Mouse (Mus musculus): Measurements from ENCODE around the gene Tha1. TPM values are rescaled to one million over a fixed set of nuclear protein-coding genes. Genes with fewer than 3 reads are reported as not detected.

Gene Tha1
- polyA plus RNA-seq (2014; fragmentation: Nextera tagmentation; extraction: Ambion mirVana), result 2.5 and 2.6 TPM in 2 replicates

DNA sequence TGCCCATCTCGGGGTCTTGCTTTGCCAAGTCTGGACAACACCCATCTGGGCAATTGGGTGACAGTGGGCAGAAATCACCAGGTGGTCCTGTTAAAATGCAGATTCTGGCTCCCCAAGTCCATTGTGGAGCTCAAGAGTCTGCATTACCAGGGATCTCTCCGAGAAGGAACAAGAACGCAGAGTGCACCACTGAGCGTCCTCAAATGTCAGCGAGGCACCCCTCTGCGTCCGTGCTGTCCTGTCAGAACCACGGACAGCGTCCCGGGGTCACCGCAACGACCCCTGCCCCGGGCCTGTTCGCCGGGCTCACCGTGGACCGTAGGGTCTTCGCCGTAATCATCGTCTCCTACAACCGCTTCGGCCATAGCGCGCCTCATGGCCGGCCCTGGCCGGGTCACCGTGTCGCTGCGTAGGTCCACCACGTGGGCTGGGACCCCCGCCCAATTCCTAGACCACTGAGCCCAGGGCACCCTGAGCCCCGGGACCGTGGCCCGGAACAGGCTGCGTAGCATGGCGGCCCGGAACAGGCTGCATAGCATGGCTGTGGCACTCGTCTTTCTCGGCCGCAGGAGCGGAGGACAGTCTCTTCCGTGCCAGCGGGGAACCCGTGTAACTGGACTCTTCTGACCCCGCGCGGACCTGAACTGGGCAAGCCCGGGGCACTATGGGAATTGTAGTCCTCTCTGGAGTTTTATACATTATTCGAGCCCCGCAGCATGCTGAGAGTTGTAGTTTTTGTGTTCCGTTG, at the start of gene Tha1:
Gene Tha1 (minus strand): TSS at position 621 of the 748 bp plus-strand sequence.
- WGBS, result 2% methylated on average over 51 of the region's 51 CpGs
- peak within 1 kb of the TSS; percentile 68 for H3K4me3 ChIP-seq (replicated peaks; ENCODE audit: low read length)
- peak; percentile 72 for ATAC-seq (ENCODE audit: low FRiP score)

DNA sequence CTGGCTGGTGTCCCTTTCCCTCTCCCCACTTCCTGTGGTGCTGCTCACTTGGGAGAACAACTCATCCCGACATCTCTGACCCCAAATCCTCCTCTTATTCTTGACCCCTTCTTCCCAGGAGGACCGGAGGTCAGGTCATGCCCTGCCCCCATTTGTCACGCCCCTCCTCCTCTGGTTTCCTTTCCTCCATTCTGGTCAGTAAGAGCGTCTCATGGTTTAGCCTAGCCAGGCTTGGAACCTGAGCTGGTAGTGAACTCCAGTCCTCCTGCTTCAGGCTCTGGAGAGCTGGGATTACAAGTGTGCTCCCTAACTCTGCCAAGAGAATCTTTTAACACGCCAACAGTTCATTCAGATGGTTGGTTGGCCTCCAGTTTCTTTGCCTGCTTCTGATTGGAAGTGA, 45.9 kb upstream of the Tha1 start:
- Histone ChIP-seq H3K27ac (no peak overlapping the region), H3K4me3 (replicated peaks; ENCODE audit: low read length) (no peak overlapping the region), H3K4me1 (replicated peaks; ENCODE audit: control insufficient read depth, insufficient read depth, low read length) (0 out of 2 replicates have a peak, but pooled peaks cover 3% of the 10 kb centered on the region), H3K27me3 (ENCODE audit: control insufficient read depth, insufficient read depth, low read length) (no peaks in the 10 kb centered on the region), H3K9me3 (ENCODE audit: control insufficient read depth, low read length) (no peaks in the 10 kb centered on the region), H3K36me3 (replicated peaks; ENCODE audit: control insufficient read depth, insufficient read depth) (no peaks in the 10 kb centered on the region), H3K9ac (no peak overlapping the region), H3K4me2 (replicated peaks) (no peak overlapping the region)
- WGBS, result 12% methylated on average over 5 of the region's 5 CpGs
- no peak for DNase-seq (ENCODE audit: low spot score)
- no peak for ATAC-seq (ENCODE audit: low FRiP score)

More for the DNA sequence above, at the start of gene Tha1:
- H3K4me2 ChIP-seq (replicated peaks), result peak within 1 kb of the TSS; percentile 96
- H3K4me1 ChIP-seq (replicated peaks; ENCODE audit: control insufficient read depth, insufficient read depth, low read length), result peaks cover 14% of the 10 kb centered on the region
- no peaks in the 10 kb centered on the region for H3K36me3 ChIP-seq (replicated peaks; ENCODE audit: control insufficient read depth, insufficient read depth)
- H3K27me3 ChIP-seq (ENCODE audit: control insufficient read depth, insufficient read depth, low read length), result no peaks in the 10 kb centered on the region
- peak; percentile 76 for DNase-seq (ENCODE audit: low spot score)
- no peaks in the 10 kb centered on the region for H3K9me3 ChIP-seq (ENCODE audit: control insufficient read depth, low read length)
- peak within 1 kb of the TSS; percentile 69 for H3K9ac ChIP-seq
- H3K27ac ChIP-seq, result no peak within 1 kb of the TSS

DNA sequence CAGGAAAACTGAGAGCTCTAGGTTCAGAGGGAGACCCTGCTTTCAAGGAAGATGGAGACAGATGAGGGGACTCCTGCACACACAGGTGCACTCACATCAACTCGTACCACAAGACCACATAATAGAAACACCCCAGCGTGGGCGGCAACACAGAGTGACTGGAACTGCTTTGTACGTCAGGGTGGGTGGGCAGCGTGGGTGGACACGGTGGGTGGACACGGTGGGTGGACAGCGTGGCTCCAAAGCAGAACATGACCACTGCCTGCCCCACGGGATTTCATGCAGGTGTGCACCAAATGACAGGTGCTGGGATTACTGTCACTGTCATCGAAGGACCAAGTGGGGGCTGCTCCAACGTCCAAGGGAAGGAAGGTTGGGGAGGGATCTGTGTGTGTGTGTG, 45.3 kb upstream of the Tha1 start:
- no peak overlapping the region for H3K27ac ChIP-seq
- no peak overlapping the region for H3K9ac ChIP-seq
- no peaks in the 10 kb centered on the region for H3K36me3 ChIP-seq (replicated peaks; ENCODE audit: control insufficient read depth, insufficient read depth)
- H3K4me3 ChIP-seq (replicated peaks; ENCODE audit: low read length), result no peak overlapping the region
- H3K4me2 ChIP-seq (replicated peaks), result no peak overlapping the region
- no peaks in the 10 kb centered on the region for H3K9me3 ChIP-seq (ENCODE audit: control insufficient read depth, low read length)
- DNase-seq (ENCODE audit: low spot score) (no peak), ATAC-seq (ENCODE audit: low FRiP score) (no peak)
- 67% methylated on average over 11 of the region's 11 CpGs for WGBS
- H3K4me1 ChIP-seq (replicated peaks; ENCODE audit: control insufficient read depth, insufficient read depth, low read length), result 0 out of 2 replicates have a peak, but pooled peaks cover 3% of the 10 kb centered on the region
- no peaks in the 10 kb centered on the region for H3K27me3 ChIP-seq (ENCODE audit: control insufficient read depth, insufficient read depth, low read length)

DNA sequence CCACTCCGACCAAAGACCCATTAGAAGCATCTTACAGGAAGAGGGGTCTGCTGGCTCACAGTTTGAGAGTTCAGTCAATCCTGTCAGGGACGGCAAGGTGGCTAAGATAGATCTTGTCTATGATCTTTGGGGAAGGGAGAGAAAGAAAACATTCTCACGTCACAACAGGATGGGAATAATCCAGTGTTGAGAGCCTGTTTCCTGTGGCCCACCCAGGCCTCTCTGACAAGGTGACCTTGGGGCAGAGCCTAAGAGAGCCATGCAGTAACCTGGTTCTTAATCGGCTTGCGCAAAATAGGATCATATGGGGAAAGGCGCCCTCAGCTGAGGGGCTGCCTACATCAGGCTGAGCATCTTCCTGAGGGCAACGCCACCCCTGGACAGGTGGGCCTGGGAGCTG, 42.6 kb upstream of the Tha1 start:
- Histone ChIP-seq H3K4me3 (replicated peaks; ENCODE audit: low read length) (no peak overlapping the region), H3K27ac (no peak overlapping the region), H3K36me3 (replicated peaks; ENCODE audit: control insufficient read depth, insufficient read depth) (no peaks in the 10 kb centered on the region), H3K4me1 (replicated peaks; ENCODE audit: control insufficient read depth, insufficient read depth, low read length) (0 out of 2 replicates have a peak, but pooled peaks cover 3% of the 10 kb centered on the region), H3K4me2 (replicated peaks) (no peak overlapping the region), H3K9me3 (ENCODE audit: control insufficient read depth, low read length) (no peaks in the 10 kb centered on the region), H3K27me3 (ENCODE audit: control insufficient read depth, insufficient read depth, low read length) (no peaks in the 10 kb centered on the region), H3K9ac (no peak overlapping the region)
- DNase-seq (ENCODE audit: low spot score) (no peak), ATAC-seq (ENCODE audit: low FRiP score) (no peak)
- WGBS, result 94% methylated on average over 7 of the region's 7 CpGs

- H3K4me2 ChIP-seq (replicated peaks), result no peak overlapping the region
- no peak overlapping the region for H3K27ac ChIP-seq
- no peaks in the 10 kb centered on the region for H3K36me3 ChIP-seq (replicated peaks; ENCODE audit: control insufficient read depth, insufficient read depth)
- ATAC-seq (ENCODE audit: low FRiP score) (no peak), DNase-seq (ENCODE audit: low spot score) (no peak)
- H3K27me3 ChIP-seq (ENCODE audit: control insufficient read depth, insufficient read depth, low read length), result no peaks in the 10 kb centered on the region
- H3K4me1 ChIP-seq (replicated peaks; ENCODE audit: control insufficient read depth, insufficient read depth, low read length), result 0 out of 2 replicates have a peak, but pooled peaks cover 3% of the 10 kb centered on the region
- no peak overlapping the region for H3K4me3 ChIP-seq (replicated peaks; ENCODE audit: low read length)
- WGBS, result 63% methylated on average over 1 of the region's 1 CpGs
- no peaks in the 10 kb centered on the region for H3K9me3 ChIP-seq (ENCODE audit: control insufficient read depth, low read length)
- no peak overlapping the region for H3K9ac ChIP-seq
Measured at GRCm38 (mm10) chr11:117915341-117915740, 42.1 kb upstream of the Tha1 start.

GRCm38 (mm10) chr11:117914531-117914930, 41.2 kb upstream of the Tha1 start:
- H3K4me2 ChIP-seq (replicated peaks), result no peak overlapping the region
- DNase-seq (ENCODE audit: low spot score), result no peak
- H3K27ac ChIP-seq, result no peak overlapping the region
- H3K36me3 ChIP-seq (replicated peaks; ENCODE audit: control insufficient read depth, insufficient read depth), result no peaks in the 10 kb centered on the region
- no peak overlapping the region for H3K4me3 ChIP-seq (replicated peaks; ENCODE audit: low read length)
- H3K9me3 ChIP-seq (ENCODE audit: control insufficient read depth, low read length), result no peaks in the 10 kb centered on the region
- H3K4me1 ChIP-seq (replicated peaks; ENCODE audit: control insufficient read depth, insufficient read depth, low read length), result 0 out of 2 replicates have a peak, but pooled peaks cover 3% of the 10 kb centered on the region
- ATAC-seq (ENCODE audit: low FRiP score), result no peak
- 81% methylated on average over 12 of the region's 12 CpGs for WGBS
- H3K27me3 ChIP-seq (ENCODE audit: control insufficient read depth, insufficient read depth, low read length), result no peaks in the 10 kb centered on the region
- H3K9ac ChIP-seq, result no peak overlapping the region

- Histone ChIP-seq H3K4me1 (replicated peaks; ENCODE audit: control insufficient read depth, insufficient read depth, low read length) (no peaks in the 10 kb centered on the region), H3K4me2 (replicated peaks) (no peak overlapping the region), H3K9ac (no peak overlapping the region), H3K27ac (no peak overlapping the region), H3K36me3 (replicated peaks; ENCODE audit: control insufficient read depth, insufficient read depth) (no peaks in the 10 kb centered on the region), H3K27me3 (ENCODE audit: control insufficient read depth, insufficient read depth, low read length) (no peaks in the 10 kb centered on the region), H3K9me3 (ENCODE audit: control insufficient read depth, low read length) (no peaks in the 10 kb centered on the region), H3K4me3 (replicated peaks; ENCODE audit: low read length) (no peak overlapping the region)
- peak; percentile 69 for DNase-seq (ENCODE audit: low spot score)
- no peak for ATAC-seq (ENCODE audit: low FRiP score)
- WGBS, result 31% methylated on average over 13 of the region's 13 CpGs
Measured at GRCm38 (mm10) chr11:117912684-117913352, 39.5 kb upstream of the Tha1 start.

GRCm38 (mm10) chr11:117909337-117909736, 36.1 kb upstream of the Tha1 start:
- Histone ChIP-seq H3K9ac (no peak overlapping the region), H3K36me3 (replicated peaks; ENCODE audit: control insufficient read depth, insufficient read depth) (no peaks in the 10 kb centered on the region), H3K4me3 (replicated peaks; ENCODE audit: low read length) (no peak overlapping the region), H3K4me1 (replicated peaks; ENCODE audit: control insufficient read depth, insufficient read depth, low read length) (no peaks in the 10 kb centered on the region), H3K9me3 (ENCODE audit: control insufficient read depth, low read length) (no peaks in the 10 kb centered on the region), H3K27ac (no peak overlapping the region), H3K4me2 (replicated peaks) (no peak overlapping the region), H3K27me3 (ENCODE audit: control insufficient read depth, insufficient read depth, low read length) (no peaks in the 10 kb centered on the region)
- ATAC-seq (ENCODE audit: low FRiP score) (no peak), DNase-seq (ENCODE audit: low spot score) (no peak)
- WGBS, result 88% methylated on average over 8 of the region's 8 CpGs

DNA sequence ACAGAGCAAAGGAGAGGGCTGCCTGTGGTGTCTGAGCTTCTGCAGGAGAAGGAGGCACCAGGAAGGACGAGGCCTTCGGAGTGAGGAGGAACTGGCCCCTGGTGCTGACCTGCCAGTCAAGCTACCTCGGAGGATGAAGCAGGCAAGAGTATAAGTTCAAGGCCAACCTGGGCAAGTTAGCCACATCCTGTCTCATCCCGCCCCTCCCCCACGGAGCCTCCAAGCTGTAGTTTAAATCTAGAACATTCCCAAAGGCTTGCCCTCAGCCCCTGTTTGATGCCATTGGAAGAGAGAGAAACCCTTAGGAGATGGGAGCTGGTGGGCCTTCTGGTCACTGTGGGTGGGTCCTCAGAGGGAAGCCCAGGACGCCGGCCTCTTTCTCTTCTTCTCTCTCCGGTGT, 31.2 kb upstream of the Tha1 start:
- DNase-seq (ENCODE audit: low spot score) (no peak), ATAC-seq (ENCODE audit: low FRiP score) (no peak)
- Histone ChIP-seq H3K4me3 (replicated peaks; ENCODE audit: low read length) (no peak overlapping the region), H3K4me1 (replicated peaks; ENCODE audit: control insufficient read depth, insufficient read depth, low read length) (no peaks in the 10 kb centered on the region), H3K36me3 (replicated peaks; ENCODE audit: control insufficient read depth, insufficient read depth) (no peaks in the 10 kb centered on the region), H3K4me2 (replicated peaks) (no peak overlapping the region), H3K27ac (no peak overlapping the region), H3K27me3 (ENCODE audit: control insufficient read depth, insufficient read depth, low read length) (no peaks in the 10 kb centered on the region), H3K9ac (no peak overlapping the region), H3K9me3 (ENCODE audit: control insufficient read depth, low read length) (no peaks in the 10 kb centered on the region)
- 91% methylated on average over 8 of the region's 8 CpGs for WGBS
